Mouse (Mus musculus) limb, embryonic 10.5 days (tissue): ENCODE measurements at regions not wholly inside any gene's neighbourhood (a gene's known extent, or its start where the extent isn't known, plus 50 kb on each side); places are given as distances from the start of the nearest gene placed in this dataset.
A peak's percentile ranks its signal among the peaks of the same experiment; 100 is the strongest.

ENCODE experiments used
- DNase-seq: peaks from one replicate; pipeline ENCODE4 v3.0.0-alpha.2; 2017; ENCODE audit warnings: low spot score
- H3K27ac ChIP-seq: fragments of 300-500 bp; sonication (generic); 2 replicates; pipeline ENCODE4 v1.5.1; 2016; ENCODE audit warnings: mild to moderate bottlenecking
- H3K27me3 ChIP-seq: fragments of 300-500 bp; sonication (generic); 2 replicates; pipeline ENCODE4 v1.6.1; 2016; ENCODE audit warnings: low read depth, mild to moderate bottlenecking; ENCODE audit not compliant: poor library complexity, severe bottlenecking
- H3K36me3 ChIP-seq: fragments of 300-500 bp; sonication (generic); 2 replicates; pipeline ENCODE4 v1.6.1; 2016; ENCODE audit warnings: mild to moderate bottlenecking, moderate library complexity
- H3K4me1 ChIP-seq: fragments of 300-500 bp; sonication (generic); 2 replicates; pipeline ENCODE4 v1.6.1; 2016
- H3K4me3 ChIP-seq: fragments of 300-500 bp; sonication (generic); 2 replicates; pipeline ENCODE4 v1.5.1; 2016; ENCODE audit warnings: mild to moderate bottlenecking, moderate library complexity
- H3K9me3 ChIP-seq: fragments of 300-500 bp; sonication (generic); replicated peaks from 2 replicates; pipeline ENCODE4 v1.6.1; 2016; ENCODE audit warnings: mild to moderate bottlenecking
- WGBS: fragments of 180-500 bp; shearing (Covaris S2); methylation state at CpG from one replicate; pipeline ENCODE4 v1.1.7; 2016; 5-methylcytosine and 5-hydroxymethylcytosine counted together

DNA sequence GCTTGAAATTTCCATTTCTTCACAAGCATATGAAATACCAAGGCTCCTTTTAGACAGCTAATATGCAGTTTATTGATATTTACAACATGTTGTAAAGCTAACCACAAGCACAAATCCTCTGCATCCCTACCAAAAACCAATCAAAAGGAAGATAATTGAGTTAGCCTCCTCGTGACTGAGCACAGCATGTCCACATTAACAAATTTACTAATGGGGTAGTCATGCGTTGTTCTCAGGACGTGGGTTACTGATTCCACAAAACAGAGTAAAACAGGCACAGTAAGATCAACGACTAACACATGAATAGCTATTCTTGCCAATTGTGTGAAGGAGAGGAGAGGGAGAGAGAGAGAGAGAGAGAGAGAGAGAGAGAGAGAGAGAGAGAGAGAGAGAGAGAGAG is 169.3 kb upstream of the Lyplal1 start:
- no peaks in the 10 kb centered on the region for H3K9me3 ChIP-seq
- WGBS = 75% methylated on average over 4 of the region's 4 CpGs
- no peaks in the 10 kb centered on the region for H3K27me3 ChIP-seq
- H3K27ac ChIP-seq = no peak overlapping the region
- no peak for DNase-seq
- H3K4me3 ChIP-seq = no peak overlapping the region
- H3K36me3 ChIP-seq = no peaks in the 10 kb centered on the region
- no peaks in the 10 kb centered on the region for H3K4me1 ChIP-seq

DNA sequence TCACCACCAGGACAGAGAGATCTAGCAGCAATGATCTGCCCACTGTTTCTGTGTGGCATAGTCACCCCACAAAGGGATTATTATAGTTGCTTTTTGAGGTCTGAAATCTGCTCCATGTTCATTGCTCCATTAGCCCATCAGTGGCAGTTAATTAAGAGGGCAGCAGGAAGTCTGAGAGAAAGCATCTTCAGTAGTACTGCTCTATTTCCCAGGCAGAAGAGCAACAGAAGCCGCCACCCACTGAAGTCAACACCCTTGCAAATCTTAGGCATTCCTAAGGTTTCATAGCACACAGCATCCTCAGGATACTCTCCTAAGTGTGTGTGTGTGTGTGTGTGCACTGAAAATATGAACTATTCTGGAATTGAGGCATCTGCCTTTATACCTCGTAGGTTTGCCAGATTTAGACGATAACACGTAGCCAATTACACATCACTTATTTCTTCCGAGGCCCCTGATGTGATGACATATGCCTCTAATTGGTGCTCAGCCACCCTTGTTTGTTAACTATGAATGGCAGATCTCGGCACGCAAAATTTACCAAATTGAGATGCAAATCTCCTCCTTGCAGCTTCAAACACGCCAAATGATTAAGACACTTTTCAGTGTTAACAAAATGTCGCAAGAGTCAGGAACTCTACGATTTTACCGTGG is 161.0 kb upstream of the Lyplal1 start:
- Histone ChIP-seq H3K4me1 (0 out of 2 replicates have a peak, but pooled peaks cover 3% of the 10 kb centered on the region), H3K4me3 (no peak overlapping the region), H3K36me3 (no peaks in the 10 kb centered on the region), H3K27me3 (no peaks in the 10 kb centered on the region), H3K9me3 (no peaks in the 10 kb centered on the region), H3K27ac (no peak overlapping the region)
- 85% methylated on average over 11 of the region's 11 CpGs for WGBS
- DNase-seq = no peak

DNA sequence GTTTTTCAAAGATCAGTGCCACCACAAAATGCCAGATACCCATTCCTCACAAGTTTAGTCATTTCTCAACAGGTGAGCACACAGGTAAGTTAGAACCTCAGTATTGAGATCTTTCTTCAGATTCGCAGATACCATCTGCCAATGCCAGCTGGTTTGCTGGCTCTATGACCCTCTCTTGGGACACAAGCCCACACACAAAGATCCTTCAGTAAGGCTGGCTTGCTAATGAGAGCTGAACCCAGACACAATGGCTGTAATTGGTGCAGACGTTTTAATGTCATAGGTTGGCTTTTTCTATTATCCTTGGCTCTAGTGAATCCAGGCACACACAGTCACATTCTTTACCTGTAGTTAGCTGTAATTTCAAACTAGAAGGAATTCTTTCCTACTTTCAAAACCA is 154.3 kb upstream of the Lyplal1 start:
- H3K27ac ChIP-seq = 0 out of 2 replicates have a peak overlapping the region, but pooled peaks have one; percentile 36
- H3K9me3 ChIP-seq = no peaks in the 10 kb centered on the region
- no peak for DNase-seq
- H3K4me3 ChIP-seq = no peak overlapping the region
- 0 out of 2 replicates have a peak, but pooled peaks cover under 1% of the 10 kb centered on the region for H3K36me3 ChIP-seq
- H3K4me1 ChIP-seq = peaks cover 27% of the 10 kb centered on the region
- no peaks in the 10 kb centered on the region for H3K27me3 ChIP-seq
- 77% methylated on average over 2 of the region's 2 CpGs for WGBS

DNA sequence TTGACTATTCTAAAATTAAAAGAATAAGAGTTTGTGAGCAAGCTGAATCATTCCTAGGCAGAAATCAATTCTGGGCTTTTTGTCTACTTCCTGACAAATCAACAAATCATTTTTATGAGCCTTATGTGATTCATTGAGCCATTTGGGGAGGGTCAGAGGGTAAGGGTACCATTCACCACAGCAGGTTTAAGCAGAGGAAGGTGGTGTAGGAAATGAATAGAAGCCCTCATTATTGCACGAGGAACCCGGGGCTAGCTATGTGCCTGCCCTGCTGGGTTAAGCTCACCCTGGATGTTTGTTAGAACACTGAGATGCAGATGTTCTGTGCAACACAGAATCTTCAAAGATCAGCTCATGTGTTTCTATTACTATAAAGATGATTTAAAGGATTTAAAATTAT is 150.2 kb upstream of the Lyplal1 start:
- H3K27ac ChIP-seq = peak overlapping the region; percentile 11; the same call in 1 of the 2 replicates
- WGBS = 29% methylated on average over 2 of the region's 2 CpGs

DNA sequence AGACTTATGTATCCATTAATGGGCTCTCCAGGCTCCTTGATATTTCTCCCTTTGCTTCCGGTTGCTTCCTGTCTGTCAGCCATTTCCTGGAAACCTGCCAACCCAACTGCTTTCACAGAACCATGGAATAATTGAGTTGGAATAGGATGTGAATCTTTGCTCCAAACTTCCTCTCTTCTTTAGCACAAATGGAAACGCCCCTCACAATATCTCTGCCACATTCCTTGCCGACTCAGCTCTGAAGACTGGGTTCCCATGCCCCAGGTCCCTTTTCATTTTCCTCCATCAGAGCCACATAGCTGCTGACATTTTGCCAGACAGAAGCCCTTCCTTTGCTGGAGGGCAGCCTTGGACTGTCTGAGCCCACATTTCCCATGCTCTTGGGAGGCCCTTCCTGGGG is 147.5 kb upstream of the Lyplal1 start:
- Histone ChIP-seq H3K9me3 (0 out of 2 replicates have a peak, but pooled peaks cover 2% of the 10 kb centered on the region), H3K27me3 (no peaks in the 10 kb centered on the region), H3K36me3 (0 out of 2 replicates have a peak, but pooled peaks cover 2% of the 10 kb centered on the region), H3K27ac (0 out of 2 replicates have a peak overlapping the region, but pooled peaks have one; percentile 25), H3K4me3 (no peak overlapping the region), H3K4me1 (peaks cover 43% of the 10 kb centered on the region)
- no peak for DNase-seq
- 86% methylated on average over 3 of the region's 3 CpGs for WGBS

More for the DNA sequence above, 150.2 kb upstream of the Lyplal1 start:
- Histone ChIP-seq H3K27me3 (no peaks in the 10 kb centered on the region), H3K36me3 (0 out of 2 replicates have a peak, but pooled peaks cover 2% of the 10 kb centered on the region), H3K4me1 (peaks cover 32% of the 10 kb centered on the region), H3K4me3 (no peak overlapping the region), H3K9me3 (0 out of 2 replicates have a peak, but pooled peaks cover 2% of the 10 kb centered on the region)
- DNase-seq = no peak

DNA sequence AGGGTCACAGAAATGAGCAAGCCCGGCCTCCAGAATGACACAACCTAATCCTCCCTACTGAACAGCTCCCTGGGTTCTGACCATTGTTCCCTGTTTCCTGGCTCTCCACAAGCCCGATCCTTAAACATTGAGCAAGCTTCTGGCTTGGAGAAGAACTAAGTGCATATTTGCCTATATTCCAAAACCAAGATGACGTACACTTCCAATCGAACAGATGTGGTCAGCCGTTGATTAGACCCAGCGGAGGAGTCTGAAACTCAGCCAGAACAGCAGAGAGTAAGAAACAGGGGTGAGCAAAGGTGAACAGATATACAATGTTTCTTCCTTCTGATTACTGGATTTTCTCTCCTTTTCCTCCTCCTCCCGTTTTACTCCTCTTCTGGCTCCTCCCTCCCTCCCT is 146.8 kb upstream of the Lyplal1 start:
- no peak for DNase-seq
- H3K36me3 ChIP-seq = 0 out of 2 replicates have a peak, but pooled peaks cover 2% of the 10 kb centered on the region
- no peak overlapping the region for H3K4me3 ChIP-seq
- H3K9me3 ChIP-seq = 0 out of 2 replicates have a peak, but pooled peaks cover 2% of the 10 kb centered on the region
- WGBS = 80% methylated on average over 7 of the region's 7 CpGs
- H3K4me1 ChIP-seq = peaks cover 36% of the 10 kb centered on the region
- H3K27me3 ChIP-seq = no peaks in the 10 kb centered on the region
- no peak overlapping the region for H3K27ac ChIP-seq

DNA sequence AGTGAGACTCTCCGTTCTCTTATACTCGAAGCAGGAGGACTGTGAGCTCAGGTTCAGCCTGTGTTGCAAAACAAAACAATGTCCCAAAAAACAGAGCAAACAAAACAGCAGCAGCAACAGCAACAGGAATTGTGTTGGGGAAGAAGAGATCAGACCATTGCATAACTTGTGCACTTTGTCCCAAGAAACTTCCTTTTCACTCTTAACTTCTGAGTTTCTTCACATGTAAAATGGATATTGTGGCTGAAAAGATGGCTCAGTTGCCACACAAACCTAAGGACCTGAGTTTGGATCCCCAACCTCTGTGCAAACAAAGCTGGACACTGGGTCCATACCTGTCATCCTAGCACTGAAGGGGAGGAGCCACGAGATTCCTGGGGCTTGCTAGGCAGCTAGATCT is 146.1 kb upstream of the Lyplal1 start:
- Histone ChIP-seq H3K27ac (no peak overlapping the region), H3K4me1 (peaks cover 30% of the 10 kb centered on the region), H3K9me3 (0 out of 2 replicates have a peak, but pooled peaks cover 2% of the 10 kb centered on the region), H3K27me3 (no peaks in the 10 kb centered on the region), H3K36me3 (0 out of 2 replicates have a peak, but pooled peaks cover 2% of the 10 kb centered on the region), H3K4me3 (no peak overlapping the region)
- DNase-seq = no peak
- 81% methylated on average over 3 of the region's 3 CpGs for WGBS

DNA sequence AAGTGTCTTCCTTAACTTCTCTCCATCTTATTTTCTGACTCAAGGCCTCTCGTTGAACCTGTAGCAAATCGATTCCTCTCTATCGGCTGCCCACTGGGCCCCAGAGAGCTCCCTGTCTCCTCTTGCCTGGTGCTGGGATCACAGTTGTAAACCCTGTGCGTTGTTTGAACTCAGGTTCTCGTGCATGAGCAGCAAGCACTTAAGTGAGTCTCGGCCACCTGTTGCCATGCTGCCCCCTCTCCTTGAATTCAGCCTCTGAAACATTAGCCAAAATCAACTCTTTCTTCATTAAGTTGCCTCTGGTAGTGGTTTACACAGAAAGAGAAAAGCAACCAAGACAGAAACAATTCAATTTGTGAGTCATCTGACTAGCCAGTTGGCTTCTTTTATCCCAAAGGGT is 144.9 kb upstream of the Lyplal1 start:
- peaks cover 31% of the 10 kb centered on the region for H3K4me1 ChIP-seq
- 0 out of 2 replicates have a peak, but pooled peaks cover 2% of the 10 kb centered on the region for H3K36me3 ChIP-seq
- peak overlapping the region; percentile 67; the same call in 1 of the 2 replicates for H3K27ac ChIP-seq
- no peak for DNase-seq
- 0 out of 2 replicates have a peak, but pooled peaks cover 2% of the 10 kb centered on the region for H3K9me3 ChIP-seq
- H3K27me3 ChIP-seq = no peaks in the 10 kb centered on the region
- 81% methylated on average over 6 of the region's 6 CpGs for WGBS
- H3K4me3 ChIP-seq = no peak overlapping the region

DNA sequence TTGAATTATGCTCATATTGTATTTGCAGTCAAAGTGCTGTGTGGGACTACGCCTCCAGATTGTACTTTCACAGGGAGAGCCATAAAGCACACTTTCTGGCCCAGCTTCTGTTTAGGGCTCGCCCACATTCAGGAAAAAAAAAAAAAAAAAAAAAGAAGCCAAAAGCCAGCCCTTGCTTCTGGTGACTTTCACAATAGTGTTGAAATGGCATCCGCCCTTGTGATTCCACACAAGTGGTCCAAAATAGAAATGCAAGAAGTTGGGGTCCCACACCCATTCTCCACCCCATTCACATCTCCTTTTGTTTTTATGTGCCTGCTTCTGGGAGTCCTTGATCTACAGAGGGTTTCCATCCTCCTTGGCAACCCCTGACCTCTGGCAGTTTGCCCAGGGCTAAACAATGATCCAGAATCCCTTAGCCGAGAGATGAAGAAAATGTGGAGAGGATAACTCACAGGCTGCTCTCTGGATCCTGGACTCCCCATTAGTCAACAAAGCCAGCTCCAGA is 144.3 kb upstream of the Lyplal1 start:
- WGBS = 59% methylated on average over 4 of the region's 4 CpGs
- Histone ChIP-seq H3K36me3 (0 out of 2 replicates have a peak, but pooled peaks cover 1% of the 10 kb centered on the region), H3K4me1 (peaks cover 38% of the 10 kb centered on the region), H3K27ac (peak overlapping the region; percentile 67; the same call in 1 of the 2 replicates), H3K9me3 (0 out of 2 replicates have a peak, but pooled peaks cover 2% of the 10 kb centered on the region), H3K4me3 (no peak overlapping the region), H3K27me3 (no peaks in the 10 kb centered on the region)
- DNase-seq = no peak

DNA sequence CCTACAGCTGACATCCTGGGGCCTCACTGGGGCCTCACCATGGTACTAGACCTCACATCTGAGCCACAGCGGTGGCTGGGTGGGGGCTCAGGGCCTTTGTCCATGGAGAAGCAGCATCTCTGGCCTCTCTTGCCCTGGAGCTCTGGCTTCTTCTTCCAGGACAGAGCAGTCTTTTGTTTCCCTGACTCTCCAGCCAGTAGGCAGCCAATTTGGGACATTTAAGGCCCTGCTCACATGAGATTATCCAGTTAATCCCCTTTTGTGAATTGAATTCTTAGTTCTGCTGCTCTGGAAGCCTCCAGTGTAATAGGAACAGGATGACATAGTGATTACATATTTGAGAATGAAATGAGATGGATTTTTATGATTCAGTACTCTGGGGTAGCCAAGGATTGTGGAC is 140.5 kb upstream of the Lyplal1 start:
- WGBS = 85% methylated on average over 1 of the region's 1 CpGs
- H3K9me3 ChIP-seq = no peaks in the 10 kb centered on the region
- no peak for DNase-seq

DNA sequence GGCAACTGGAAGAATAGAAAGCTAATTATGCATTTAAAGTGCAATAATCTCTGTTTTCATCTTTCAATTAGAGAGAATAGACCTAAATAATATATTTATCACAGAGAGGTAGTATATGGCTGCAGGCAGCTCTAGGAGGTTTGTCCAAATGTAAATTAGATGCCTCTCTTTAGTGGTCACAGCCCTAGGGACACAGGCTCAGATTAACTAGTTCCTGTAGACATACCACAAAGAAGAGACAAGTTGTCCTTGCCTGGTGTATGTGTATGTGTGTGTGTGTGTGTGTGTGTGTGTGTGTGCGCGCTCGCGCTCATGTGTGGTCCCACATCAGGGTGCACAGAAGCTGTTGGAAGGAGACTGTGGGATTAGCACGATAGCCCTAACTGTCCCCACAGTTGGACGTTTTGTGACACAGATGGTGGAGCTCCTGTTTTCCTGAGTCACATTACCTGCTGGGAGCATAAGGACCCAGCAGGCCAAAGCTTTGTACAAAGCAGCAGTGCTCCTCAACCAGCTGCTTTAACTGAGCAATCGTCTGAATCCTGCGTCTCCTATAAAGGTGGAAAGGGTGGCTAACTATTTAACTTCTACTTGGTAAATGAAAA is 138.5 kb upstream of the Lyplal1 start:
- Histone ChIP-seq H3K9me3 (no peaks in the 10 kb centered on the region), H3K27me3 (no peaks in the 10 kb centered on the region), H3K4me1 (peaks cover 48% of the 10 kb centered on the region), H3K36me3 (no peaks in the 10 kb centered on the region), H3K27ac (peak overlapping the region; percentile 77), H3K4me3 (no peak overlapping the region)
- 78% methylated on average over 8 of the region's 8 CpGs for WGBS
- DNase-seq = no peak

More for the DNA sequence above, 140.5 kb upstream of the Lyplal1 start:
- no peak overlapping the region for H3K4me3 ChIP-seq
- peaks cover 59% of the 10 kb centered on the region for H3K4me1 ChIP-seq
- H3K27me3 ChIP-seq = no peaks in the 10 kb centered on the region
- peak overlapping the region; percentile 80 for H3K27ac ChIP-seq
- H3K36me3 ChIP-seq = no peaks in the 10 kb centered on the region

DNA sequence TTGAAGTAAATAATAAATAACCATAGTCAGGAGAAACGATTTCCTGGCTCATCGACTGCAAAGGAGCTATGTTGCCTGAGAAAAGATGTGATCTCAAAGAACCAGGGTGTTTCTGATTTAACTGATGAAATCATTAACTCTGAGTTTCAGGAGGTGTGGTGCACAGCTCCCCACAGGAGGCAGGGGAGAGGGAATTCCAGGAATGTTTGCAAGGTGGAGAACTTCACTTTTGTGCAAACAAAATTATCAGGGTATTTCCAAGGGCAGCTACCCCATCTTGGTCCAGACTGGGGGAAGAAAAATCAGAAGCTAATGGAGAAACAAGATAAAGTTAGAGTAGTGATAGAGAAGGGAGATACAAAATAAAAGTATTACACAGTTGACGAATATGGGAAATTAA is 137.4 kb upstream of the Lyplal1 start:
- peaks cover 51% of the 10 kb centered on the region for H3K4me1 ChIP-seq

DNA sequence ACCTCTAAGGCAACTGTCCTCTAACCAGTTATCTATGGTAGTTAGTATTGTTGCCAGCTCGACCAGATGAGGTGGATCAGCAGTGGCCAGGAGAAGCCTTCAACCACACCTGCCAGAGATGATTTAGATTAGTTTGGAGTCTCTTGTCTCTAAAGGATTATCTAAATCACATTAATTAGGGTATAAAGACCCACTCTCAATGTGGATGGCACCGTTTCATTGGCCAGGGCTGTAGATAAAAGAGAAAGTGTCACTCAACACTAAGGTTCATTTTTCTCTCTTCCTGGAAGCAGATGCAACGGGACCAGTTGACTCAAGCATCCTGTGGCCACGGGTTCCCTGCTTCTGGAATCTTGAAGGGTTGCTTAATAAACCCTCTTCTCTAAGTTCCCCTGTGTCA is 135.4 kb upstream of the Lyplal1 start:
- Histone ChIP-seq H3K4me3 (no peak overlapping the region), H3K9me3 (no peaks in the 10 kb centered on the region), H3K36me3 (no peaks in the 10 kb centered on the region), H3K27ac (no peak overlapping the region), H3K27me3 (no peaks in the 10 kb centered on the region), H3K4me1 (peaks cover 49% of the 10 kb centered on the region)
- no peak for DNase-seq
- 71% methylated on average over 4 of the region's 4 CpGs for WGBS

More for the DNA sequence above, 137.4 kb upstream of the Lyplal1 start:
- Histone ChIP-seq H3K9me3 (no peaks in the 10 kb centered on the region), H3K27me3 (no peaks in the 10 kb centered on the region), H3K4me3 (no peak overlapping the region), H3K36me3 (no peaks in the 10 kb centered on the region), H3K27ac (peak overlapping the region; percentile 33)
- WGBS = 67% methylated on average over 3 of the region's 3 CpGs
- no peak for DNase-seq
